Mouse (Mus musculus) heart, adult 2 months (tissue): Measurements from ENCODE around the gene 1700025G04Rik. TPM values are rescaled to one million over a fixed set of nuclear protein-coding genes. Genes with fewer than 3 reads are reported as not detected.

ENCODE experiments used
- DNase-seq, 2 experiments: peaks; one replicate each; pipeline ENCODE4 v3.0.0; 2021
- H3K27ac ChIP-seq: fragments of 200-600 bp; 2 replicates; pipeline ENCODE4 v1.8.1; 2022
- H3K27me3 ChIP-seq: fragments of 200-500 bp; 2 replicates; pipeline ENCODE4 v1.6.1; 2012; ENCODE audit warnings: mild to moderate bottlenecking, low read length, inconsistent platforms, mixed read lengths; ENCODE audit not compliant: control insufficient read depth, insufficient read depth
- H3K36me3 ChIP-seq: fragments of 200-500 bp; 2 replicates; pipeline ENCODE4 v1.6.1; 2012; ENCODE audit warnings: low read length, inconsistent platforms; ENCODE audit not compliant: control insufficient read depth, insufficient read depth
- H3K4me1 ChIP-seq: fragments of 200-500 bp; 2 replicates; pipeline ENCODE4 v1.6.1; 2011; ENCODE audit warnings: low read length; ENCODE audit not compliant: control insufficient read depth, insufficient read depth
- H3K4me3 ChIP-seq: fragments of 200-600 bp; 2 replicates; pipeline ENCODE4 v1.8.1; 2022
- H3K79me2 ChIP-seq: fragments of 200-500 bp; replicated peaks from 2 replicates; pipeline ENCODE4 v1.6.1; 2012; ENCODE audit warnings: mild to moderate bottlenecking, inconsistent platforms, low read length, moderate library complexity, mixed read lengths; ENCODE audit not compliant: control insufficient read depth, insufficient read depth
- H3K9ac ChIP-seq: fragments of 200-500 bp; 2 replicates; pipeline ENCODE4 v1.6.1; 2012; ENCODE audit warnings: low read depth, mild to moderate bottlenecking, control low read depth, inconsistent platforms, low read length, mixed read lengths
- CTCF ChIP-seq: fragments of 200-600 bp; IDR thresholded peaks from 2 replicates; pipeline ENCODE4 v1.8.1; 2022; ENCODE audit warnings: antibody characterized with exemption, mild to moderate bottlenecking, moderate library complexity
- EP300 ChIP-seq: fragments of 200-500 bp; IDR thresholded peaks from 2 replicates; pipeline ENCODE4 v1.6.1; 2011; ENCODE audit warnings: low read depth, low read length, control low read depth; ENCODE audit not compliant: insufficient read depth
- POLR2A ChIP-seq: fragments of 200-500 bp; IDR thresholded peaks from 2 replicates; pipeline ENCODE4 v1.6.1; 2011; ENCODE audit warnings: mild to moderate bottlenecking, low read depth, low read length, control low read depth; ENCODE audit not compliant: insufficient read depth
- WGBS: fragments of 180-500 bp; shearing (Covaris S2); methylation state at CpG from one replicate; pipeline ENCODE4 v1.1.7; 2018; 5-methylcytosine and 5-hydroxymethylcytosine counted together
- intact Hi-C: fragments of 180-260 bp; cut with DNase I; formaldehyde crosslinking; loops from one replicate; pipeline ENCODE4 v1.15.1; 2025
- polyA plus RNA-seq: library from polyadenylated mRNA; depleted of rRNA; stranded (reverse); fragments of >200 nt; gene quantifications from 2 replicates; pipeline ENCODE4 v1.2.3, GENCODE M21; 2012
- total RNA-seq, 2 experiments: library from RNA; stranded (reverse); gene quantifications; 2 replicates each; pipeline ENCODE4 v1.2.3; 2021

1700025G04Rik gene
- total and polyA plus RNA-seq, 3 experiments: 11.0 to 46.1 (median 40.4) TPM

- no peak overlapping the region for H3K9ac ChIP-seq
- intact Hi-C loops: no loop called here
- H3K4me3 ChIP-seq: no peak overlapping the region
- H3K27ac ChIP-seq: no peak overlapping the region
- H3K36me3 ChIP-seq: no peaks in the 10 kb centered on the region; the same call in 1 of the 2 replicates
- WGBS: 92% methylated on average over 12 of the region's 12 CpGs
- H3K79me2 ChIP-seq: peaks cover 6% of the 10 kb centered on the region; the same call in 1 of the 2 replicates
- no peak for DNase-seq
- no peak for TF ChIP-seq CTCF
- TF ChIP-seq EP300: no peak
- no peak for TF ChIP-seq POLR2A
- no peaks in the 10 kb centered on the region for H3K4me1 ChIP-seq
- no peaks in the 10 kb centered on the region for H3K27me3 ChIP-seq
Observed at GRCm38 (mm10) chr1:152061745-152062144, 28.2 kb downstream of the 1700025G04Rik start.

- no peaks in the 10 kb centered on the region for H3K27me3 ChIP-seq
- no peak for DNase-seq
- WGBS: 84% methylated on average over 3 of the region's 3 CpGs
Observed at GRCm38 (mm10) chr1:152060265-152060664, 29.7 kb downstream of the 1700025G04Rik start.

GRCm38 (mm10) chr1:152058776-152059175 lies 31.1 kb downstream of the 1700025G04Rik start:
- H3K79me2 ChIP-seq: peaks cover 9% of the 10 kb centered on the region; the same call in 1 of the 2 replicates
- no peak for DNase-seq
- intact Hi-C loops: no loop called here
- no peak overlapping the region for H3K9ac ChIP-seq
- no peaks in the 10 kb centered on the region; the same call in 1 of the 2 replicates for H3K36me3 ChIP-seq
- H3K4me1 ChIP-seq: no peaks in the 10 kb centered on the region
- WGBS: 80% methylated on average over 3 of the region's 3 CpGs
- H3K27me3 ChIP-seq: no peaks in the 10 kb centered on the region
- H3K27ac ChIP-seq: no peak overlapping the region
- no peak overlapping the region for H3K4me3 ChIP-seq
- TF ChIP-seq CTCF (no peak), EP300 (no peak), POLR2A (no peak)

More at GRCm38 (mm10) chr1:152060265-152060664, 29.7 kb downstream of the 1700025G04Rik start:
- no peaks in the 10 kb centered on the region; the same call in 1 of the 2 replicates for H3K36me3 ChIP-seq
- H3K79me2 ChIP-seq: peaks cover 9% of the 10 kb centered on the region; the same call in 1 of the 2 replicates
- no peaks in the 10 kb centered on the region for H3K4me1 ChIP-seq
- no peak for TF ChIP-seq EP300
- no peak for TF ChIP-seq CTCF
- no peak for TF ChIP-seq POLR2A
- intact Hi-C loops: no loop called here
- H3K4me3 ChIP-seq: no peak overlapping the region
- H3K9ac ChIP-seq: no peak overlapping the region
- no peak overlapping the region for H3K27ac ChIP-seq

- Histone ChIP-seq H3K27me3 (no peaks in the 10 kb centered on the region), H3K4me3 (no peak overlapping the region), H3K4me1 (peaks cover 8% of the 10 kb centered on the region), H3K27ac (no peak overlapping the region), H3K36me3 (no peaks in the 10 kb centered on the region), H3K9ac (no peak overlapping the region), H3K79me2 (peaks cover 3% of the 10 kb centered on the region; the same call in 1 of the 2 replicates)
- intact Hi-C loops: no loop called here
- TF ChIP-seq POLR2A: no peak
- TF ChIP-seq CTCF: no peak
- no peak for TF ChIP-seq EP300
- WGBS: 70% methylated on average over 5 of the region's 5 CpGs
- DNase-seq: no peak
Observed at GRCm38 (mm10) chr1:152053112-152053511, 36.8 kb downstream of the 1700025G04Rik start.

GRCm38 (mm10) chr1:152051858-152052257 lies 38.1 kb downstream of the 1700025G04Rik start:
- 35% methylated on average over 9 of the region's 9 CpGs for WGBS
- Histone ChIP-seq H3K27ac (no peak overlapping the region), H3K27me3 (no peaks in the 10 kb centered on the region), H3K4me3 (no peak overlapping the region), H3K79me2 (0 out of 2 replicates have a peak, but pooled peaks cover 3% of the 10 kb centered on the region), H3K9ac (no peak overlapping the region), H3K36me3 (no peaks in the 10 kb centered on the region), H3K4me1 (peaks cover 8% of the 10 kb centered on the region)
- TF ChIP-seq CTCF (no peak), POLR2A (no peak)
- DNase-seq: peak in 1 of 2 experiments; percentile 15
- intact Hi-C loops: no loop called here

GRCm38 (mm10) chr1:152050037-152050436 lies 39.9 kb downstream of the 1700025G04Rik start:
- no peak for DNase-seq
- Histone ChIP-seq H3K4me3 (no peak overlapping the region), H3K36me3 (no peaks in the 10 kb centered on the region), H3K79me2 (peaks cover 3% of the 10 kb centered on the region; the same call in 1 of the 2 replicates), H3K4me1 (peaks cover 8% of the 10 kb centered on the region), H3K27ac (no peak overlapping the region), H3K9ac (no peak overlapping the region), H3K27me3 (no peaks in the 10 kb centered on the region)
- 90% methylated on average over 7 of the region's 7 CpGs for WGBS
- TF ChIP-seq EP300 (no peak), CTCF (no peak), POLR2A (no peak)
- intact Hi-C loops: no loop called here
